Mouse (Mus musculus): Measurements from ENCODE around the gene Vmn1r52. TPM values are rescaled to one million over a fixed set of nuclear protein-coding genes. Genes with fewer than 3 reads are reported as not detected.
"Not testable (repeated sequence)": the region's sequence is repeated elsewhere in the genome, so short reads cannot be mapped to it uniquely, and the experiment has no call there.

The Vmn1r52 gene
- polyA plus RNA-seq (2014; fragmentation: Nextera tagmentation; extraction: Ambion mirVana) = not detected in 2 replicates

- Histone ChIP-seq H3K4me3 (ENCODE audit: low read depth, low read length) (no peak within 1 kb of the TSS), H3K4me1 (ENCODE audit: control insufficient read depth, insufficient read depth, low read length) (no peaks in the 10 kb centered on the region), H3K27me3 (ENCODE audit: control insufficient read depth, insufficient read depth, low read length) (no peaks in the 10 kb centered on the region), H3K27ac (replicated peaks; ENCODE audit: low read depth, low read length) (no peak within 1 kb of the TSS), H3K4me2 (ENCODE audit: low read depth, low read length) (no peak within 1 kb of the TSS), H3K36me3 (replicated peaks; ENCODE audit: control insufficient read depth, insufficient read depth, low read depth, low read length) (no peaks in the 10 kb centered on the region), H3K9ac (replicated peaks; ENCODE audit: low read length) (no peak within 1 kb of the TSS), H3K9me3 (replicated peaks; ENCODE audit: control insufficient read depth, low read length) (no peaks in the 10 kb centered on the region)
- ATAC-seq (replicated peaks; ENCODE audit: insufficient number of reproducible peaks, low FRiP score, low TSS enrichment, low read depth) (no peak), DNase-seq (ENCODE audit: low spot score) (no peak)
- WGBS = 83% methylated on average over 2 of the region's 2 CpGs
Measured at GRCm38 (mm10) chr6:90174508-90174907, at the start of gene Vmn1r52. TSS of gene Vmn1r52 (plus strand) at chr6:90174808.

GRCm38 (mm10) chr6:90160139-90160538, 14.5 kb upstream of the Vmn1r52 start:
- Histone ChIP-seq H3K27me3 (ENCODE audit: control insufficient read depth, insufficient read depth, low read length) (no peaks in the 10 kb centered on the region), H3K4me3 (ENCODE audit: low read depth, low read length) (no peak overlapping the region), H3K36me3 (replicated peaks; ENCODE audit: control insufficient read depth, insufficient read depth, low read depth, low read length) (no peaks in the 10 kb centered on the region), H3K4me2 (ENCODE audit: low read depth, low read length) (no peak overlapping the region), H3K27ac (replicated peaks; ENCODE audit: low read depth, low read length) (no peak overlapping the region), H3K9ac (replicated peaks; ENCODE audit: low read length) (no peak overlapping the region), H3K4me1 (ENCODE audit: control insufficient read depth, insufficient read depth, low read length) (no peaks in the 10 kb centered on the region), H3K9me3 (replicated peaks; ENCODE audit: control insufficient read depth, low read length) (no peaks in the 10 kb centered on the region)
- WGBS = 79% methylated on average over 3 of the region's 3 CpGs
- ATAC-seq (replicated peaks; ENCODE audit: insufficient number of reproducible peaks, low FRiP score, low TSS enrichment, low read depth) = no peak
- no peak for DNase-seq (ENCODE audit: low spot score)

GRCm38 (mm10) chr6:90202493-90202892, 27.9 kb downstream of the Vmn1r52 start, which contains the start of gene V1ra8:
TSS of gene V1ra8 (plus strand) at chr6:90202793.
- not testable (repeated sequence) for H3K36me3 ChIP-seq (replicated peaks; ENCODE audit: control insufficient read depth, insufficient read depth, low read depth, low read length); H3K9me3 ChIP-seq (replicated peaks; ENCODE audit: control insufficient read depth, low read length); H3K4me1 ChIP-seq (ENCODE audit: control insufficient read depth, insufficient read depth, low read length); H3K4me3 ChIP-seq (ENCODE audit: low read depth, low read length); H3K9ac ChIP-seq (replicated peaks; ENCODE audit: low read length); ATAC-seq (replicated peaks; ENCODE audit: insufficient number of reproducible peaks, low FRiP score, low TSS enrichment, low read depth); DNase-seq (ENCODE audit: low spot score); H3K27me3 ChIP-seq (ENCODE audit: control insufficient read depth, insufficient read depth, low read length); H3K27ac ChIP-seq (replicated peaks; ENCODE audit: low read depth, low read length); H3K4me2 ChIP-seq (ENCODE audit: low read depth, low read length)
- 77% methylated on average over 1 of the region's 2 CpGs for WGBS

- Histone ChIP-seq H3K4me1 (ENCODE audit: control insufficient read depth, insufficient read depth, low read length) (no peaks in the 10 kb centered on the region), H3K4me2 (ENCODE audit: low read depth, low read length) (no peak within 1 kb of the TSS), H3K4me3 (ENCODE audit: low read depth, low read length) (no peak within 1 kb of the TSS), H3K27ac (replicated peaks; ENCODE audit: low read depth, low read length) (no peak within 1 kb of the TSS), H3K36me3 (replicated peaks; ENCODE audit: control insufficient read depth, insufficient read depth, low read depth, low read length) (no peaks in the 10 kb centered on the region), H3K27me3 (ENCODE audit: control insufficient read depth, insufficient read depth, low read length) (no peaks in the 10 kb centered on the region), H3K9ac (replicated peaks; ENCODE audit: low read length) (no peak within 1 kb of the TSS), H3K9me3 (replicated peaks; ENCODE audit: control insufficient read depth, low read length) (no peaks in the 10 kb centered on the region)
- ATAC-seq (replicated peaks; ENCODE audit: insufficient number of reproducible peaks, low FRiP score, low TSS enrichment, low read depth) (no peak), DNase-seq (ENCODE audit: low spot score) (no peak)
- WGBS = 86% methylated on average over 1 of the region's 1 CpGs
Measured at GRCm38 (mm10) chr6:90224338-90224737, 49.7 kb downstream of the Vmn1r52 start, which contains the start of gene Vmn1r53. TSS of gene Vmn1r53 (minus strand) at chr6:90224438.

Other genes with a start within 250 kb of the Vmn1r52 start
- not detected in 2 replicates for gene Vmn1r45, start 234.2 kb upstream of the Vmn1r52 start, polyA plus RNA-seq (2014; fragmentation: Nextera tagmentation; extraction: Ambion mirVana)
- not detected in 2 replicates for gene Vmn1r46, start 205.5 kb upstream of the Vmn1r52 start, polyA plus RNA-seq (2014; fragmentation: Nextera tagmentation; extraction: Ambion mirVana)
- gene Vmn1r47, start 158.7 kb upstream of the Vmn1r52 start, polyA plus RNA-seq (2014; fragmentation: Nextera tagmentation; extraction: Ambion mirVana) = not detected in 2 replicates
- not detected in 2 replicates for gene Vmn1r48, start 138.0 kb upstream of the Vmn1r52 start, polyA plus RNA-seq (2014; fragmentation: Nextera tagmentation; extraction: Ambion mirVana)
- not detected in 2 replicates for gene Vmn1r49, start 96.3 kb upstream of the Vmn1r52 start, polyA plus RNA-seq (2014; fragmentation: Nextera tagmentation; extraction: Ambion mirVana)
- gene Vmn1r50, start 73.4 kb upstream of the Vmn1r52 start, polyA plus RNA-seq (2014; fragmentation: Nextera tagmentation; extraction: Ambion mirVana) = not detected in 2 replicates
- gene Vmn1r51, start 52.2 kb upstream of the Vmn1r52 start, polyA plus RNA-seq (2014; fragmentation: Nextera tagmentation; extraction: Ambion mirVana) = not detected in 2 replicates
- gene V1ra8, start 28.0 kb downstream of the Vmn1r52 start, polyA plus RNA-seq (2014; fragmentation: Nextera tagmentation; extraction: Ambion mirVana) = not detected in 2 replicates
- gene Vmn1r53, start 49.6 kb downstream of the Vmn1r52 start, polyA plus RNA-seq (2014; fragmentation: Nextera tagmentation; extraction: Ambion mirVana) = not detected in 2 replicates
- gene Vmn1r54, start 71.5 kb downstream of the Vmn1r52 start, polyA plus RNA-seq (2014; fragmentation: Nextera tagmentation; extraction: Ambion mirVana) = not detected in 2 replicates
- not detected in 2 replicates for gene BC048671, start 126.4 kb downstream of the Vmn1r52 start, polyA plus RNA-seq (2014; fragmentation: Nextera tagmentation; extraction: Ambion mirVana)
- not detected in 2 replicates for gene Chst13, start 150.4 kb downstream of the Vmn1r52 start, polyA plus RNA-seq (2014; fragmentation: Nextera tagmentation; extraction: Ambion mirVana)
- not detected in 2 replicates for gene Uroc1, start 158.5 kb downstream of the Vmn1r52 start, polyA plus RNA-seq (2014; fragmentation: Nextera tagmentation; extraction: Ambion mirVana)
- 7.6 and 10.7 TPM in 2 replicates for gene Zxdc, start 194.7 kb downstream of the Vmn1r52 start, polyA plus RNA-seq (2014; fragmentation: Nextera tagmentation; extraction: Ambion mirVana)